Mouse (Mus musculus) embryonic facial prominence, embryonic 14.5 days (tissue): ENCODE measurements around the gene Tmprss15. TPM values are rescaled to one million over a fixed set of nuclear protein-coding genes. Genes with fewer than 3 reads are reported as not detected.
A peak's percentile ranks its signal among the peaks of the same experiment; 100 is the strongest.

Experiments used
- ATAC-seq: fragments of 200-750 bp; cut with Nextera tagmentation; 2 replicates; pipeline ENCODE4 v1.8.0; 2017; ENCODE audit warnings: low read depth, moderate number of reproducible peaks, moderate TSS enrichment
- DNase-seq: peaks from one replicate; pipeline ENCODE4 v3.0.0-alpha.2; 2015; ENCODE audit warnings: low spot score
- H3K27ac ChIP-seq: fragments of 300-500 bp; sonication (generic); replicated peaks from 2 replicates; pipeline ENCODE4 v1.5.1; 2014; ENCODE audit warnings: low read depth, mild to moderate bottlenecking, low read length, moderate library complexity
- H3K27me3 ChIP-seq: fragments of 300-500 bp; sonication (generic); replicated peaks from 2 replicates; pipeline ENCODE4 v1.6.1; 2014; ENCODE audit warnings: low read length; ENCODE audit not compliant: control insufficient read depth, insufficient read depth
- H3K36me3 ChIP-seq: fragments of 300-500 bp; sonication (generic); 2 replicates; pipeline ENCODE4 v1.6.1; 2014; ENCODE audit warnings: low read length, mixed read lengths; ENCODE audit not compliant: control insufficient read depth, insufficient read depth
- H3K4me1 ChIP-seq: fragments of 300-500 bp; sonication (generic); 2 replicates; pipeline ENCODE4 v1.6.1; 2014; ENCODE audit warnings: antibody characterized with exemption, low read length; ENCODE audit not compliant: control insufficient read depth, insufficient read depth
- H3K4me2 ChIP-seq: fragments of 300-500 bp; sonication (generic); 2 replicates; pipeline ENCODE4 v1.6.1; 2014; ENCODE audit warnings: low read depth, mild to moderate bottlenecking, low read length, moderate library complexity, mixed read lengths
- H3K4me3 ChIP-seq: fragments of 300-500 bp; sonication (generic); 2 replicates; pipeline ENCODE4 v1.5.1; 2014; ENCODE audit warnings: low read depth, mild to moderate bottlenecking, low read length
- H3K9ac ChIP-seq: fragments of 300-500 bp; sonication (generic); 2 replicates; pipeline ENCODE4 v1.6.1; 2014; ENCODE audit warnings: low read depth, mild to moderate bottlenecking, low read length, moderate library complexity, mixed read lengths
- H3K9me3 ChIP-seq: fragments of 300-500 bp; sonication (generic); 2 replicates; pipeline ENCODE4 v1.6.1; 2016; ENCODE audit warnings: low read length; ENCODE audit not compliant: control insufficient read depth
- WGBS: fragments of 180-500 bp; shearing (Covaris S2); extraction: QIAGEN DNeasy Blood & Tissue Kit; methylation state at CpG from one replicate; pipeline ENCODE4 v1.1.7; 2014; 5-methylcytosine and 5-hydroxymethylcytosine counted together
- polyA plus RNA-seq: library from polyadenylated mRNA; unstranded; fragments of >200 nt; fragmentation: Nextera tagmentation; extraction: Ambion mirVana; gene quantifications from 2 replicates; pipeline ENCODE4 v1.2.1, GENCODE M21; 2014

Gene Tmprss15
- polyA plus RNA-seq, 1 experiment from 2014 or later: not detected

DNA sequence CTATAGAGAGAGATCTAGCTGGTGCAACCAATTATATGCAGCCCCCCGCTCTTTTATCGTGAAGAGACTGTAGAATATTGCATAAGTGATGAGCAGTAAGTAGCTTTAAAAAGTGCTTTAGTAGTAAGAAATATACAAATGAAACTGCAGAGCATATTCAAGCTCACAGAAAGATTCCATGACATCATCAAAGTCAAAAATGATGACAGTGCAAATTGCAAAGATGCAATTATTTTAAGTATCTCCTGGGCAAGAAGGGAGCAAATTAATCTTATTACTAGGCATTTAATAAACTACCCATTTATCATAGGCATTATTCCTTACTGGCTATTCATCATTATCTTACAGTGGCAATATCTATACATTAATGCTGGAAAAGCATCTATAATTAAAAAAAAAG, 156.6 kb downstream of the Tmprss15 start:
- H3K9me3 ChIP-seq: no peaks in the 10 kb centered on the region
- no peak overlapping the region for H3K4me2 ChIP-seq
- no peak overlapping the region for H3K27ac ChIP-seq
- H3K4me3 ChIP-seq: no peak overlapping the region
- WGBS: 92% methylated on average over 2 of the region's 2 CpGs
- no peaks in the 10 kb centered on the region for H3K36me3 ChIP-seq
- H3K4me1 ChIP-seq: no peaks in the 10 kb centered on the region
- no peaks in the 10 kb centered on the region; the same call in 1 of the 2 replicates for H3K27me3 ChIP-seq
- DNase-seq: no peak
- ATAC-seq: no peak
- H3K9ac ChIP-seq: no peak overlapping the region

DNA sequence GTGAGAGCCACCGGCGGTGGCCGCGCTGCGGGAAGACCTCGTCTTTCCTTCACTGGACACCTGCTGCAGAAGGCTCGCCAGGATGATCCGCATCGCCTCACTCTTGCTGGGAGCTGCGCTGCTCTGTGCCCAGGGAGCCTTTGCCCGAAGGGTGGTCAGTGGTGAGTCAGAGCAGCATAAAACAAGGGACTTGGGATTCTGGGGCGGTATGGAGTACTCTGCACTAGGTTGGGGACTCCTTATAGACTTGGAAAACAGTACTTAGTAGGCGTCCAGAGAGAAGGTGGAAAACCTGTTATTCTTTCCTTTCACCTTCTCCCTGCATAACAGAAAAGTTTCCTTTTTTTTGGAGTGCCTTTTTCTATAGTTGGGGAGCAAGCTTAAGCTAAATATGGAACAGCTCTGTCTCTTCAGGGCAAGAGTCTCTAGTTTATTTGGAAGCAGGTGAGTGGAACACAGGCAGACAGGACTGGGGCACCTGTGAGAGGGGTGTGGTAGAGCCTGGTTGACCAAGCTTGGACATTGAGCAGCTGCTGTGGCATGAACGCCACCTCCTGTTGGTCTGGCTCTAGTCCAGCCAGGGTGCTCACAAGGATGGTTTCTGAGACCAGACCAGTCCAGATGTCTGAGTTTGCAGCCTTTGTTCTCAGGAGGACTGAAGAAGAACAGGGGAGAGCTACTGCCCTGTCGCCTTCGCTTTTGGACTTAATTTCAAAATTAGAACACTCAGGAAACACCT, 159.4 kb downstream of the Tmprss15 start:
- no peaks in the 10 kb centered on the region for H3K36me3 ChIP-seq
- no peak overlapping the region for H3K27ac ChIP-seq
- no peaks in the 10 kb centered on the region for H3K4me1 ChIP-seq
- H3K9ac ChIP-seq: peak overlapping the region; percentile 57
- no peaks in the 10 kb centered on the region; the same call in 1 of the 2 replicates for H3K27me3 ChIP-seq
- WGBS: 11% methylated on average over 16 of the region's 16 CpGs
- peak; percentile 13 for DNase-seq
- no peaks in the 10 kb centered on the region for H3K9me3 ChIP-seq
- H3K4me2 ChIP-seq: peak overlapping the region; percentile 68
- peak overlapping the region; percentile 43 for H3K4me3 ChIP-seq
- peak; percentile 42; the same call in 1 of the 2 replicates for ATAC-seq

DNA sequence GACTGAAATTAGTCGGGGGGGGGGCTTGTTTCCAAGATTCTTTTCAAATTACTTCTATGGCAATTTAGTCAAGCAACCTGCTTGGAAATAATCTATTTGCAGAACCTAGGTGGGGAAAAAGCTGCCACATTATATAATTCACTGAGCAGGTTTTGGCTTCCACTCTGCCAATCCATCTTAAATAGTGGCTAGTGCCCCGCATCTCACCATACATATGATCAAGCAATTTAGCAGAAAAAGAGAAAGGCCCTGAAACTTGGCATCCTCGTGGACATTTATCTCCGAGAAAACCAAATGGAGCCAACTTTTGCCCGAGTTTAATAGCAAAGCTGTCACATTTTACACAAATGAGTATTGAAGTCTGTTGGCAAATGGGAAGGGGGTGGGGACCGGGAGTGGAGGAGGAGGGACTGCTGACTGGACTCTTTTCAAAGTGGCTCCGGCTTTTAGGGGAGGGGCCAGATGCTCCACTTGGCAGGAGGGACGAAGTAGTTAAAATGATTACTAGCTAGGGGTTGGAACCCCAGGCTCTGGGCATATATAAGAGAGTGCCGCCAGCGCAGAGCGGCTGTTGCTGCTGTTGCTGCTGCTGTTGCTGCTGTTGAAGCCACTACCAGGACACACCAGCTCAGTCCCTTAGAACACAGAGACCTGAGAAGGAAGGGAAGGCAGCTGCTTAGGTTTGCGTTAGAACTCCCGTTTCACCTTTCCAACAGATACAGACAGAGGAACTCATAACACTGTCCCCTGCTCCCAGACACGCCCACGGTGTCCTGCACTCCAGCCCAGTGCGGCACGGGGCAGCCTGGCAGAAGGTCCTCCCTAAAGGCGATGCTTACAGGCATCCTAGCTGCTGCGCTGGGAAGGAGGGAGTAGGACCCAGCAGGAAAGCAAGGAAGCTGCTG, 160.3 kb downstream of the Tmprss15 start, which contains the start of gene Chodl:
Gene Chodl (plus strand): TSS at position 567 of the 905 bp plus-strand sequence.
- DNase-seq (peak; percentile 83), ATAC-seq (peak; percentile 85)
- Histone ChIP-seq H3K27me3 (no peaks in the 10 kb centered on the region; the same call in 1 of the 2 replicates), H3K9ac (peak within 1 kb of the TSS; percentile 57), H3K36me3 (no peaks in the 10 kb centered on the region), H3K4me1 (no peaks in the 10 kb centered on the region), H3K9me3 (no peaks in the 10 kb centered on the region), H3K4me3 (peak within 1 kb of the TSS; percentile 43), H3K4me2 (peak within 1 kb of the TSS; percentile 68), H3K27ac (no peak within 1 kb of the TSS)
- WGBS: 13% methylated on average over 19 of the region's 19 CpGs

DNA sequence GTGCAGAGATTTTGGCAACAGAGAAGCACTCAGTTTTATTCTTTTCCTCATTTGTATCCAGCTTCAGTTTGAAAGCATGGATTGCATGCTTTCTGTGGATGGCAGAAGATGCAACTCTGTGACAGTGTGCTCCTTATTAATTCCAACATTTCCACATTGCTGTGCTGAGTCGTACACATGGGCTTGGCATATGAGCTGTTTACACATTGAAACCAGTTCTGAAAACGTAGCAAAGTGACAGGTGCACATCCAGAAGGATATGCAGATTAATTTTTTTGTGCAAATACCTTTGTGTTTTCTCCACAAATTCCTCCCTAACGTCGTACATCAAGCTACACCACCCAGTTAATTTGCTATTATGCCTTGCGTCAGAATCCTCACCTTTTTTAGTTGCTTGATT, 168.3 kb downstream of the Tmprss15 start:
- Histone ChIP-seq H3K9ac (no peak overlapping the region), H3K27ac (no peak overlapping the region), H3K36me3 (no peaks in the 10 kb centered on the region), H3K4me1 (no peaks in the 10 kb centered on the region), H3K27me3 (no peaks in the 10 kb centered on the region), H3K4me2 (no peak overlapping the region), H3K9me3 (no peaks in the 10 kb centered on the region), H3K4me3 (no peak overlapping the region)
- WGBS: 69% methylated on average over 5 of the region's 5 CpGs
- no peak for ATAC-seq
- DNase-seq: no peak

Other genes with a start within 250 kb of the Tmprss15 start
- gene Chodl, start 160.1 kb downstream of the Tmprss15 start, polyA plus RNA-seq: 59.6 and 62.3 TPM in 2 replicates